Mouse (Mus musculus): Measurements from ENCODE around the gene Scamp1.

DNA sequence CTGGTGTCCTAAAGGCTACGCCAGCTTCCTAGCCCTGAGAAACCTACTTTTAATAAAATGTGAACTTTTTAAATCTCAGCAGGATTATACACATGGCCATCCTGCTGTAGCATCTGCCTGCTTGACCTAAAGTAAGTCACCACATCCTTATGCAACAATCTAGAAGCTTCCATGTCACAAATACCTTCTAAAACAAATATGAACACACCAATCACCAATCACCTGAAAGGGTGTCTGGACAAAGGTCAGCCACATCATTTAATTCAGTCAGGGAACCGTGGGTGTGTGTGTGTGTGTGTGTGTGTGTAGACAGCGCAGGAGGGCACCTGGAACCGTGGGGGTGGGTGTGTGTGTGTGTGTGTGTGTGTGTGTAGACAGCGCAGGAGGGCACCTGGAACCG is 35.5 kb downstream of the Scamp1 start:
- TF ChIP-seq CTCF (IDR thresholded peaks at IDR 0.05; ENCODE audit: control insufficient read depth, insufficient read depth, insufficient replicate concordance, low read depth, low read length) (no peak), POLR2A (IDR thresholded peaks at IDR 0.05; ENCODE audit: control insufficient read depth, low read depth, low read length) (no peak)
